Mouse (Mus musculus): ENCODE results near the gene Gm49339. TPM values are rescaled to one million over a fixed set of nuclear protein-coding genes. Genes with fewer than 3 reads are reported as not detected.
"Not testable (repeated sequence)": the region's sequence is repeated elsewhere in the genome, so short reads cannot be mapped to it uniquely, and the experiment has no call there.

Gene Gm49339
- total and polyA plus RNA-seq, 3 experiments = 0.44 TPM; not detected in 2

DNA sequence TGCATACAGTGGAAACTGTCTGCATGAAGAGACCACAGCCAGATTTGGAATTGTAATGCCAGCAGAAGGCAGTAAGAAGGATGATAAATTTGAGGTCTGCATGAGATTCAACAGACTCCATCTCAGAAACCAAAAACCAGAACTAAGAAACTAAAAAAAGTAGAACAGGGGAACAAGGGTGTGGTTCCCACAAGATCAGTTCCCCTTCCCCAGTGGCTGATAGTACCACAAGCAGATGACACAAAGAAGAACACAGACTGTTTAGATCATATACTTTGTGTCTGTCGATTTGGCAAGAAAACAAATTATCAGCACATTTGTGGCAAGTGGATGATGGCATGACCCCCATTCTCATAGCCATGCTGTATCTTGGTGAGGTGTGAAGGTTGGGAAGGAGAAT, 24.6 kb upstream of the Gm49339 start:
- ATAC-seq (ENCODE audit: extremely low read depth, insufficient number of reproducible peaks, low FRiP score, poor library complexity, severe bottlenecking) = no peak
- Histone ChIP-seq H3K27me3 (ENCODE audit: insufficient read depth, low read length) (no peaks in the 10 kb centered on the region), H3K4me3 (ENCODE audit: low read depth, low read length) (no peak overlapping the region), H3K9me3 (replicated peaks) (no peaks in the 10 kb centered on the region), H3K36me3 (replicated peaks) (no peaks in the 10 kb centered on the region), H3K4me1 (ENCODE audit: insufficient read depth, low read depth, low read length) (no peaks in the 10 kb centered on the region)
- DNase-seq (ENCODE audit: low spot score) = no peak
- TF ChIP-seq POLR2AphosphoS5 (IDR thresholded peaks at IDR 0.05; ENCODE audit: insufficient replicate concordance, low read depth, low read length) (no peak), TAL1 (conservative IDR thresholded peaks at IDR 0.05; ENCODE audit: low read depth, low read length) (no peak), GATA2 (IDR thresholded peaks at IDR 0.05; ENCODE audit: borderline replicate concordance, low read depth, low read length) (no peak), GATA1 (IDR thresholded peaks at IDR 0.05; ENCODE audit: borderline replicate concordance, low read length) (no peak), CTCF (IDR thresholded peaks at IDR 0.05; ENCODE audit: low read depth, low read length) (no peak)

DNA sequence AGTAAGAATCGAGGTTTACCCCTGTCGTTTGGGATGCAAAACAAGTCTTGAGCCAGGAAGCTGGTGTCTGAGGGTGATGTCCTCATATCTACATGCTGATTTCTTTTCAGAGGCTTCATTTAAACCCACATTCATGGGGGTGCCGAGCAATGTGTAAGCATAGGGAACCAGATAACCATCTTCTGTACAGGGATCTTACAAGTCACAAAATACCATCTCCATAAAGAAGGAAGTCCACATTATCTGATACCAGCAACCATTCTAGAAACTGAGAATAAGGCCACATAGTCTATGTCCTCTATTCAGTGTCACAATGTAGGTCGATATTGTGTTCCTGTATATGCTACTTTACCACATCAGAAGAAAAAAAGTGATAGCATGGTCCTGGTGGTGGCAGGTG, 24.0 kb upstream of the Gm49339 start:
- H3K36me3 ChIP-seq (replicated peaks) = no peaks in the 10 kb centered on the region
- TF ChIP-seq CTCF (IDR thresholded peaks at IDR 0.05; ENCODE audit: low read depth, low read length) (no peak), GATA1 (IDR thresholded peaks at IDR 0.05; ENCODE audit: borderline replicate concordance, low read length) (no peak), GATA2 (IDR thresholded peaks at IDR 0.05; ENCODE audit: borderline replicate concordance, low read depth, low read length) (no peak), TAL1 (conservative IDR thresholded peaks at IDR 0.05; ENCODE audit: low read depth, low read length) (no peak), POLR2AphosphoS5 (IDR thresholded peaks at IDR 0.05; ENCODE audit: insufficient replicate concordance, low read depth, low read length) (no peak)
- no peak for ATAC-seq (ENCODE audit: extremely low read depth, insufficient number of reproducible peaks, low FRiP score, poor library complexity, severe bottlenecking)

DNA sequence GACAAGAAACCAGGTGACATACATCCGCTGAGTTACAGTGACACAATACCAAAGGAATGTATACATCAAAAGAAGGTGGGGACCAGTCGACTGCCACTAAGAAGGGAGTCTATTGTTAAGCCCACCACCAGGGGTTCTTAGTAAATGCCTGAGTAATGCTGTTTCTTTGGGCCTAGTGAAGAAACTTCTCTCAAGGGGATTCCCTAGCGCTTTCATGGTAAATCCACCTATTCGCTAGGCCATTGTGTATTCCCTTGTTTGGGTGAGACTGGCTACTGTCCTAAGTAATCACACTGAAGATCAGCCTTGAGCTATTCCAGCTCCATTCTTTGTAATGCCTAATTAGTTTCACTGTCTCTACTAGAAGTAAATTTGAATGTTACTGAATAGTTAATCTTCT, 16.6 kb upstream of the Gm49339 start:
- H3K27me3 ChIP-seq (ENCODE audit: insufficient read depth, low read length); DNase-seq (ENCODE audit: low spot score); H3K4me1 ChIP-seq (ENCODE audit: insufficient read depth, low read depth, low read length); ATAC-seq (ENCODE audit: extremely low read depth, insufficient number of reproducible peaks, low FRiP score, poor library complexity, severe bottlenecking); H3K36me3 ChIP-seq (replicated peaks); H3K9me3 ChIP-seq (replicated peaks); H3K4me3 ChIP-seq (ENCODE audit: low read depth, low read length): not testable (repeated sequence)

More for the DNA sequence above, 24.0 kb upstream of the Gm49339 start:
- no peak for DNase-seq (ENCODE audit: low spot score)
- H3K27me3 ChIP-seq (ENCODE audit: insufficient read depth, low read length) = no peaks in the 10 kb centered on the region
- no peaks in the 10 kb centered on the region for H3K9me3 ChIP-seq (replicated peaks)
- no peaks in the 10 kb centered on the region for H3K4me1 ChIP-seq (ENCODE audit: insufficient read depth, low read depth, low read length)
- no peak overlapping the region for H3K4me3 ChIP-seq (ENCODE audit: low read depth, low read length)

DNA sequence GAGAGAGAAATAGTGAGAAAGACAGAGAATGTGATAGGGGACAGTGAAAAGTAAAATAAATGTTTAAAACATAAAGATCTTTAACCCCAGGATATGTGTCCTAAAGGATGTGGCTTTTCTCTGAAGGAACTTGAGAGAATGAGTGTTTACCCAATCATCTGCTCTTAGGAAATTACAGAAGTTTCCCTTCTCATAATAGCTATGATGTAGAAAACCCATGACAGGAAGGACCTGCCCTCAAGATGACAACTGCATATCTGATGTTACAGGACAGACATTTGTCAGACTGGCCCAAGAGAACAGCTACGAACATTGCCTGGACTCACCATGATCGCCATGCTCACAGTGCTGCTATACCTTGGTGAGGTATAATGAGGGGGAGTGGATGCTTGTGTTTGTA, 10.3 kb downstream of the Gm49339 start, which contains the start of gene Lilrb4a:
Gene Lilrb4a (plus strand): TSS at position 266 of the 400 bp plus-strand sequence.
- DNase-seq (ENCODE audit: low spot score); H3K9me3 ChIP-seq (replicated peaks); H3K4me3 ChIP-seq (ENCODE audit: low read depth, low read length); H3K27me3 ChIP-seq (ENCODE audit: insufficient read depth, low read length); H3K36me3 ChIP-seq (replicated peaks); ATAC-seq (ENCODE audit: extremely low read depth, insufficient number of reproducible peaks, low FRiP score, poor library complexity, severe bottlenecking); H3K4me1 ChIP-seq (ENCODE audit: insufficient read depth, low read depth, low read length): not testable (repeated sequence)

DNA sequence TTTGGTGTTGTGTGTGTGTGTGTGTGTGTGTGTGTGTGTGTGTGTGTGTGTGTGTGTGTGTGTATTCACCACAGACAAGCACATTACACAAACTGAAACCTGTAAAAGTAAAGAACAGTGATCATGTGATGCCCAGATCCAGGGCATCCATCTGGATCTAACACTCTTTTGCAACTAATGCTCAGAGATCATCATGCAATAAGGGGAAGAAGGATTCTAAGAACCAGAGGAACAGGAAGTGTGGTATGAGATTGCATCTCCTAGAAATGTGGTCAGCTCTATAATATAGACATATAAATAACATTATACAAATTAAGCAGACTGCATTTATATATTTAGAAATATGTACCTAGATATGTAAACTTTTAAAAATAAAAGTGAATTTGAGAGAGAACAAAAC, 39.6 kb downstream of the Gm49339 start:
- no peak for TF ChIP-seq GATA2 (IDR thresholded peaks at IDR 0.05; ENCODE audit: borderline replicate concordance, low read depth, low read length)
- TF ChIP-seq GATA1 (IDR thresholded peaks at IDR 0.05; ENCODE audit: borderline replicate concordance, low read length) = no peak
- no peak for TF ChIP-seq POLR2AphosphoS5 (IDR thresholded peaks at IDR 0.05; ENCODE audit: insufficient replicate concordance, low read depth, low read length)
- no peak for TF ChIP-seq CTCF (IDR thresholded peaks at IDR 0.05; ENCODE audit: low read depth, low read length)
- TF ChIP-seq TAL1 (conservative IDR thresholded peaks at IDR 0.05; ENCODE audit: low read depth, low read length) = no peak
- H3K4me1 ChIP-seq (ENCODE audit: insufficient read depth, low read depth, low read length) = no peaks in the 10 kb centered on the region
- DNase-seq (ENCODE audit: low spot score) (no peak), ATAC-seq (ENCODE audit: extremely low read depth, insufficient number of reproducible peaks, low FRiP score, poor library complexity, severe bottlenecking) (no peak)
- H3K4me3 ChIP-seq (ENCODE audit: low read depth, low read length) = no peak overlapping the region
- H3K36me3 ChIP-seq (replicated peaks) = no peaks in the 10 kb centered on the region
- H3K27me3 ChIP-seq (ENCODE audit: insufficient read depth, low read length) = no peaks in the 10 kb centered on the region
- no peaks in the 10 kb centered on the region for H3K9me3 ChIP-seq (replicated peaks)

DNA sequence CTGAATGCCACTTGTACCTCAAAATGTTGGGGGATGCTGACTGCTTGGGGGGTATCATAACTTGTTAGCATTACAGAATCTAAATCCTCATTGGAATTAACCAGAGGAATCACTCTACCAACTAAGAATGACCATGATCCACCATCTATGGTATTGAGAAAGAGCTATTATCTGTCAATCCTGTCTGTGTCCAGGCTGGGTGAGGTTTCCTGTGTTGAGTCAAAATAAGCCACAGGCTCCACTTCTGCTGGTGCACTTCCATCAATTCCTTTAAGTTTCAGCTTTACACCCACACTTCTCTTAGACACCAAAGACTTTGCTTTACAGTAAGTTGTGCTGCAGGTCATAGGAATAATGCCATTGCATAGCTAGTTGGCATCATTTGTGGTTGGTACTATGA, 41.0 kb downstream of the Gm49339 start:
- Histone ChIP-seq H3K4me1 (ENCODE audit: insufficient read depth, low read depth, low read length) (no peaks in the 10 kb centered on the region), H3K9me3 (replicated peaks) (no peaks in the 10 kb centered on the region), H3K27me3 (ENCODE audit: insufficient read depth, low read length) (no peaks in the 10 kb centered on the region), H3K36me3 (replicated peaks) (no peaks in the 10 kb centered on the region), H3K4me3 (ENCODE audit: low read depth, low read length) (no peak overlapping the region)
- TF ChIP-seq TAL1 (conservative IDR thresholded peaks at IDR 0.05; ENCODE audit: low read depth, low read length) (no peak), GATA1 (IDR thresholded peaks at IDR 0.05; ENCODE audit: borderline replicate concordance, low read length) (no peak), CTCF (IDR thresholded peaks at IDR 0.05; ENCODE audit: low read depth, low read length) (no peak), POLR2AphosphoS5 (IDR thresholded peaks at IDR 0.05; ENCODE audit: insufficient replicate concordance, low read depth, low read length) (no peak), GATA2 (IDR thresholded peaks at IDR 0.05; ENCODE audit: borderline replicate concordance, low read depth, low read length) (no peak)
- no peak for ATAC-seq (ENCODE audit: extremely low read depth, insufficient number of reproducible peaks, low FRiP score, poor library complexity, severe bottlenecking)
- no peak for DNase-seq (ENCODE audit: low spot score)

DNA sequence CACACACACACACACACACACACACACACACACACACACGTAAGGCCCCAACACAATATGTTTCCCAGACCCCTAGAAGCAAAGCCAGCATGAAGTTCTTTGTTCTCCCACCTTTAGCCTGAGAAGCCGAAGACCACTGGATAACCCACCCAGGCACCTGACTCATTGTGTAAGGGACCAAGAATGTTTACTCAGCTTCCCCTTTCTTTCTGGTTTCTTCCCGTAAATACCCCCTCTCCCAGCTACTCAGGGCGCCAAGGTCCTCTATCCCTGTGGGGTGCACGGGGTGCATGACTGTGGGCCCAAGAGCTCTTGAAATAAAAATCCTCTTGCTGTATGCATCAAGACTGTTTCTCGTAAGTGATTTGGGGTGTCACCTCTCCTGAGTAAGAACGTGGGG, 45.7 kb downstream of the Gm49339 start:
- H3K9me3 ChIP-seq (replicated peaks) = no peaks in the 10 kb centered on the region
- no peak for ATAC-seq (ENCODE audit: extremely low read depth, insufficient number of reproducible peaks, low FRiP score, poor library complexity, severe bottlenecking)
- no peaks in the 10 kb centered on the region for H3K36me3 ChIP-seq (replicated peaks)
- no peak for DNase-seq (ENCODE audit: low spot score)
- no peaks in the 10 kb centered on the region for H3K4me1 ChIP-seq (ENCODE audit: insufficient read depth, low read depth, low read length)
- H3K27me3 ChIP-seq (ENCODE audit: insufficient read depth, low read length) = no peaks in the 10 kb centered on the region
- no peak overlapping the region for H3K4me3 ChIP-seq (ENCODE audit: low read depth, low read length)
- TF ChIP-seq GATA2 (IDR thresholded peaks at IDR 0.05; ENCODE audit: borderline replicate concordance, low read depth, low read length) (no peak), GATA1 (IDR thresholded peaks at IDR 0.05; ENCODE audit: borderline replicate concordance, low read length) (no peak), POLR2AphosphoS5 (IDR thresholded peaks at IDR 0.05; ENCODE audit: insufficient replicate concordance, low read depth, low read length) (no peak), TAL1 (conservative IDR thresholded peaks at IDR 0.05; ENCODE audit: low read depth, low read length) (no peak), CTCF (IDR thresholded peaks at IDR 0.05; ENCODE audit: low read depth, low read length) (no peak)
